ENCODE assay signal across 11 mouse cellular contexts in genomic region chr12:110203271-110204014, GRCm38 (mm10).
DNase-seq lines count a peak whose midpoint lies in the region; ATAC-seq and TF ChIP-seq lines count a peak whose summit lies in the region.
"Had no signal": no experiment of that assay in that cellular context is flagged by ENCODE, and none has a peak within 500 bp of the region (broad histone marks: within the 10 kb centered on the region; RNA-seq: fewer than 3 reads in every experiment).

No protein-coding gene starts in this region.

- 0 out of 2 replicates have a peak, but pooled peaks have one; percentile 44 for ATAC-seq in heart, embryonic 11.5 days (replicated peaks; ENCODE audit: insufficient number of reproducible peaks, low FRiP score, low TSS enrichment)
- ATAC-seq in lung, postnatal 0 days = peak; percentile 78

- no peaks in the 10 kb centered on the region for H3K36me3 ChIP-seq in heart, embryonic 11.5 days (ENCODE audit: control insufficient read depth, insufficient read depth, low read length)
- H3K36me3 ChIP-seq in lung, postnatal 0 days (ENCODE audit: insufficient read depth, low read length) = no peaks in the 10 kb centered on the region
- H3K36me3 ChIP-seq: stomach, embryonic 15.5 days had no signal

- TF ChIP-seq EP300 in lung, postnatal 0 days (IDR thresholded peaks at IDR 0.05) = peak; percentile 42; the same call in 1 of the 2 replicates

- DNase-seq in heart, postnatal 14 days = no peak
- DNase-seq in 3T3-L1 (ENCODE audit: low read depth, low spot score) = peak; percentile 79
- peak; percentile 30 for DNase-seq in adrenal gland, postnatal 25 days
- peak; percentile 87 for DNase-seq in lung, postnatal 0 days (ENCODE audit: low spot score)
- no peak for DNase-seq in frontal cortex, postnatal 10 days (ENCODE audit: low spot score in 2 of 2)
- no peak for DNase-seq in kidney, adult 8-10 months
- DNase-seq in thymus, postnatal 0 days (ENCODE audit: low spot score) = no peak
- DNase-seq: cerebellum, adult 11 months had no signal

- intact Hi-C loops in heart, postnatal 14 days (cut with DNase I) = no loop called here

- H3K4me2 ChIP-seq in heart, embryonic 11.5 days = no peak overlapping the region
- H3K4me2 ChIP-seq in lung, postnatal 0 days (replicated peaks; ENCODE audit: low read depth, low read length) = no peak overlapping the region
- H3K4me2 ChIP-seq: stomach, embryonic 15.5 days had no signal

- H3K4me3 ChIP-seq in heart, embryonic 11.5 days (ENCODE audit: low read depth, low read length) = no peak overlapping the region
- H3K4me3 ChIP-seq in lung, postnatal 0 days (ENCODE audit: low read depth, low read length) = no peak overlapping the region
- H3K4me3 ChIP-seq: stomach, embryonic 15.5 days had no signal

- no peaks in the 10 kb centered on the region for H3K9me3 ChIP-seq in heart, embryonic 11.5 days (replicated peaks; ENCODE audit: control insufficient read depth, low read length)
- H3K9me3 ChIP-seq in lung, postnatal 0 days (ENCODE audit: low read length) = no peaks in the 10 kb centered on the region
- H3K9me3 ChIP-seq: stomach, embryonic 15.5 days had no signal

- H3K27ac ChIP-seq in heart, embryonic 11.5 days (ENCODE audit: low read depth, low read length) = no peak overlapping the region
- H3K27ac ChIP-seq in lung, postnatal 0 days (ENCODE audit: low read length) = no peak overlapping the region
- H3K27ac ChIP-seq: stomach, embryonic 15.5 days had no signal

- no peak for TF ChIP-seq CTCF in lung, postnatal 0 days (IDR thresholded peaks at IDR 0.05)

- WGBS in heart, embryonic 11.5 days (ENCODE audit: insufficient replicate concordance) = 71% methylated on average over 13 of the region's 13 CpGs
- 27% methylated on average over 13 of the region's 13 CpGs for WGBS in lung, postnatal 0 days

- H3K9ac ChIP-seq in heart, embryonic 11.5 days (ENCODE audit: low read depth, low read length) = no peak overlapping the region
- H3K9ac ChIP-seq in lung, postnatal 0 days (replicated peaks; ENCODE audit: low read depth) = no peak overlapping the region
- H3K9ac ChIP-seq: stomach, embryonic 15.5 days had no signal

- H3K4me1 ChIP-seq in heart, embryonic 11.5 days (ENCODE audit: control insufficient read depth, insufficient read depth, low read length) = no peaks in the 10 kb centered on the region
- H3K4me1 ChIP-seq in lung, postnatal 0 days (ENCODE audit: insufficient read depth, low read depth, low read length) = 0 out of 2 replicates have a peak, but pooled peaks cover 6% of the 10 kb centered on the region

- 0 out of 2 replicates have a peak, but pooled peaks cover 11% of the 10 kb centered on the region for H3K27me3 ChIP-seq in heart, embryonic 11.5 days (ENCODE audit: control insufficient read depth, insufficient read depth, low read length)
- H3K27me3 ChIP-seq in lung, postnatal 0 days (replicated peaks; ENCODE audit: insufficient read depth, low read length) = no peaks in the 10 kb centered on the region
- H3K27me3 ChIP-seq: CH12.LX; stomach, embryonic 15.5 days had no signal

Comparison
In these comparisons a context has a peak if more than half of its experiments do, and no peak if none do; other contexts are left out.
1. DNase-seq: peak in 3T3-L1 (single experiment), adrenal gland, postnatal 25 days (single experiment) and lung, postnatal 0 days (single experiment); none in heart, postnatal 14 days (0 of 2), frontal cortex, postnatal 10 days (0 of 2), kidney, adult 8-10 months (0 of 2) and thymus, postnatal 0 days (single experiment).